Mouse (Mus musculus): ENCODE data around the gene Golga1. TPM values are rescaled to one million over a fixed set of nuclear protein-coding genes. Genes with fewer than 3 reads are reported as not detected.

Gene Golga1
- polyA plus RNA-seq, 1 experiment from 2014 or later: 25.8 TPM

- Histone ChIP-seq H3K36me3 (ENCODE audit: insufficient read depth, low read length) (peaks cover 13% of the 10 kb centered on the region), H3K9me3 (ENCODE audit: low read length) (no peaks in the 10 kb centered on the region), H3K4me3 (ENCODE audit: low read length) (peak overlapping the region; percentile 80), H3K27me3 (ENCODE audit: insufficient read depth, low read length) (no peaks in the 10 kb centered on the region), H3K27ac (ENCODE audit: low read length) (peak overlapping the region; percentile 95), H3K4me2 (replicated peaks; ENCODE audit: low read depth, low read length) (peak overlapping the region; percentile 85), H3K9ac (replicated peaks; ENCODE audit: low read length) (peak overlapping the region; percentile 83), H3K4me1 (ENCODE audit: insufficient read depth, low read length) (peaks cover 27% of the 10 kb centered on the region)
- no peak for ATAC-seq (ENCODE audit: low FRiP score, low TSS enrichment)
- 2% methylated on average over 3 of the region's 3 CpGs for WGBS
Observed at GRCm38 (mm10) chr2:39008954-39009365, 56.4 kb downstream of the Golga1 start.

- peak; percentile 62 for ATAC-seq (ENCODE audit: low FRiP score, low TSS enrichment)
- peak overlapping the region; percentile 80 for H3K4me3 ChIP-seq (ENCODE audit: low read length)
- H3K9me3 ChIP-seq (ENCODE audit: low read length): no peaks in the 10 kb centered on the region
- peak overlapping the region; percentile 85 for H3K4me2 ChIP-seq (replicated peaks; ENCODE audit: low read depth, low read length)
- H3K36me3 ChIP-seq (ENCODE audit: insufficient read depth, low read length): peaks cover 10% of the 10 kb centered on the region
- peak overlapping the region; percentile 83 for H3K9ac ChIP-seq (replicated peaks; ENCODE audit: low read length)
- H3K27me3 ChIP-seq (ENCODE audit: insufficient read depth, low read length): no peaks in the 10 kb centered on the region
- H3K4me1 ChIP-seq (ENCODE audit: insufficient read depth, low read length): peaks cover 32% of the 10 kb centered on the region
- under 1% methylated on average over 22 of the region's 25 CpGs for WGBS
- peak overlapping the region; percentile 95 for H3K27ac ChIP-seq (ENCODE audit: low read length)
Observed at GRCm38 (mm10) chr2:39008350-39008851, 56.9 kb downstream of the Golga1 start.

- H3K4me3 ChIP-seq (ENCODE audit: low read length): peak overlapping the region; percentile 80
- peak; percentile 85 for ATAC-seq (ENCODE audit: low FRiP score, low TSS enrichment)
- peaks cover 13% of the 10 kb centered on the region for H3K36me3 ChIP-seq (ENCODE audit: insufficient read depth, low read length)
- no peaks in the 10 kb centered on the region for H3K27me3 ChIP-seq (ENCODE audit: insufficient read depth, low read length)
- under 1% methylated on average over 44 of the region's 44 CpGs for WGBS
- H3K27ac ChIP-seq (ENCODE audit: low read length): peak overlapping the region; percentile 95
- peak overlapping the region; percentile 85 for H3K4me2 ChIP-seq (replicated peaks; ENCODE audit: low read depth, low read length)
- H3K9me3 ChIP-seq (ENCODE audit: low read length): no peaks in the 10 kb centered on the region
- peaks cover 38% of the 10 kb centered on the region for H3K4me1 ChIP-seq (ENCODE audit: insufficient read depth, low read length)
- H3K9ac ChIP-seq (replicated peaks; ENCODE audit: low read length): peak overlapping the region; percentile 83
Observed at GRCm38 (mm10) chr2:39007865-39008264, 57.5 kb downstream of the Golga1 start.

- peak overlapping the region; percentile 90; the same call in 1 of the 2 replicates for H3K4me3 ChIP-seq (ENCODE audit: low read length)
- 0 out of 2 replicates have a peak overlapping the region, but pooled peaks have one; percentile 3 for H3K9ac ChIP-seq (replicated peaks; ENCODE audit: low read length)
- ATAC-seq (ENCODE audit: low FRiP score, low TSS enrichment): no peak
- no peaks in the 10 kb centered on the region for H3K9me3 ChIP-seq (ENCODE audit: low read length)
- peak overlapping the region; percentile 96 for H3K4me2 ChIP-seq (replicated peaks; ENCODE audit: low read depth, low read length)
- no peaks in the 10 kb centered on the region for H3K27me3 ChIP-seq (ENCODE audit: insufficient read depth, low read length)
- no peak overlapping the region for H3K27ac ChIP-seq (ENCODE audit: low read length)
- H3K4me1 ChIP-seq (ENCODE audit: insufficient read depth, low read length): peaks cover 45% of the 10 kb centered on the region
- H3K36me3 ChIP-seq (ENCODE audit: insufficient read depth, low read length): peaks cover 23% of the 10 kb centered on the region
- WGBS: 92% methylated on average over 14 of the region's 14 CpGs
Observed at GRCm38 (mm10) chr2:39006149-39006730, 59.1 kb downstream of the Golga1 start.

GRCm38 (mm10) chr2:39005574-39006079 lies 59.7 kb downstream of the Golga1 start, which contains the start of gene Rpl35:
Rpl35 (minus strand) TSS chr2:39005624.
- Histone ChIP-seq H3K9ac (replicated peaks; ENCODE audit: low read length) (peak within 1 kb of the TSS; percentile 93), H3K27me3 (ENCODE audit: insufficient read depth, low read length) (no peaks in the 10 kb centered on the region), H3K27ac (ENCODE audit: low read length) (peak within 1 kb of the TSS; percentile 90), H3K4me2 (replicated peaks; ENCODE audit: low read depth, low read length) (peak within 1 kb of the TSS; percentile 96), H3K4me3 (ENCODE audit: low read length) (peak within 1 kb of the TSS; percentile 90), H3K9me3 (ENCODE audit: low read length) (no peaks in the 10 kb centered on the region), H3K4me1 (ENCODE audit: insufficient read depth, low read length) (peaks cover 45% of the 10 kb centered on the region), H3K36me3 (ENCODE audit: insufficient read depth, low read length) (peaks cover 29% of the 10 kb centered on the region)
- 8% methylated on average over 15 of the region's 15 CpGs for WGBS
- ATAC-seq (ENCODE audit: low FRiP score, low TSS enrichment): no peak

- Histone ChIP-seq H3K9ac (replicated peaks; ENCODE audit: low read length) (peak within 1 kb of the TSS; percentile 93), H3K27me3 (ENCODE audit: insufficient read depth, low read length) (no peaks in the 10 kb centered on the region), H3K27ac (ENCODE audit: low read length) (peak within 1 kb of the TSS; percentile 90), H3K36me3 (ENCODE audit: insufficient read depth, low read length) (peaks cover 36% of the 10 kb centered on the region), H3K9me3 (ENCODE audit: low read length) (no peaks in the 10 kb centered on the region), H3K4me2 (replicated peaks; ENCODE audit: low read depth, low read length) (peak within 1 kb of the TSS; percentile 96), H3K4me1 (ENCODE audit: insufficient read depth, low read length) (peaks cover 45% of the 10 kb centered on the region), H3K4me3 (ENCODE audit: low read length) (peak within 1 kb of the TSS; percentile 90)
- under 1% methylated on average over 58 of the region's 58 CpGs for WGBS
- peak; percentile 86 for ATAC-seq (ENCODE audit: low FRiP score, low TSS enrichment)
Observed at GRCm38 (mm10) chr2:39004880-39005435, 60.4 kb downstream of the Golga1 start, which contains the start of gene Arpc5l. Arpc5l (plus strand) TSS chr2:39005348.

GRCm38 (mm10) chr2:39004372-39004771 lies 61.0 kb downstream of the Golga1 start:
- Histone ChIP-seq H3K4me2 (replicated peaks; ENCODE audit: low read depth, low read length) (peak overlapping the region; percentile 96), H3K27ac (ENCODE audit: low read length) (peak overlapping the region; percentile 90), H3K36me3 (ENCODE audit: insufficient read depth, low read length) (peaks cover 41% of the 10 kb centered on the region), H3K27me3 (ENCODE audit: insufficient read depth, low read length) (no peaks in the 10 kb centered on the region), H3K4me1 (ENCODE audit: insufficient read depth, low read length) (peaks cover 40% of the 10 kb centered on the region), H3K9me3 (ENCODE audit: low read length) (no peaks in the 10 kb centered on the region), H3K4me3 (ENCODE audit: low read length) (peak overlapping the region; percentile 90), H3K9ac (replicated peaks; ENCODE audit: low read length) (peak overlapping the region; percentile 93)
- WGBS: 0% methylated on average over 11 of the region's 11 CpGs
- ATAC-seq (ENCODE audit: low FRiP score, low TSS enrichment): peak; percentile 4; the same call in 1 of the 2 replicates

- no peak overlapping the region for H3K27ac ChIP-seq (ENCODE audit: low read length)
- ATAC-seq (ENCODE audit: low FRiP score, low TSS enrichment): no peak
- H3K4me2 ChIP-seq (replicated peaks; ENCODE audit: low read depth, low read length): peak overlapping the region; percentile 96
- 68% methylated on average over 5 of the region's 5 CpGs for WGBS
- H3K4me1 ChIP-seq (ENCODE audit: insufficient read depth, low read length): peaks cover 34% of the 10 kb centered on the region
- peak overlapping the region; percentile 90 for H3K4me3 ChIP-seq (ENCODE audit: low read length)
- H3K27me3 ChIP-seq (ENCODE audit: insufficient read depth, low read length): no peaks in the 10 kb centered on the region
- H3K36me3 ChIP-seq (ENCODE audit: insufficient read depth, low read length): peaks cover 41% of the 10 kb centered on the region
- peak overlapping the region; percentile 93 for H3K9ac ChIP-seq (replicated peaks; ENCODE audit: low read length)
- H3K9me3 ChIP-seq (ENCODE audit: low read length): no peaks in the 10 kb centered on the region
Observed at GRCm38 (mm10) chr2:39003512-39003911, 61.8 kb downstream of the Golga1 start.

- Histone ChIP-seq H3K9ac (replicated peaks; ENCODE audit: low read length) (peak overlapping the region; percentile 93), H3K4me2 (replicated peaks; ENCODE audit: low read depth, low read length) (peak overlapping the region; percentile 96), H3K4me3 (ENCODE audit: low read length) (peak overlapping the region; percentile 90), H3K4me1 (ENCODE audit: insufficient read depth, low read length) (peaks cover 34% of the 10 kb centered on the region), H3K27me3 (ENCODE audit: insufficient read depth, low read length) (no peaks in the 10 kb centered on the region), H3K36me3 (ENCODE audit: insufficient read depth, low read length) (peaks cover 41% of the 10 kb centered on the region), H3K9me3 (ENCODE audit: low read length) (no peaks in the 10 kb centered on the region), H3K27ac (ENCODE audit: low read length) (no peak overlapping the region)
- 48% methylated on average over 8 of the region's 8 CpGs for WGBS
- ATAC-seq (ENCODE audit: low FRiP score, low TSS enrichment): no peak
Observed at GRCm38 (mm10) chr2:39003106-39003505, 62.2 kb downstream of the Golga1 start.
